Mouse (Mus musculus): ENCODE results near the gene Nckap5. TPM values are rescaled to one million over a fixed set of nuclear protein-coding genes. Genes with fewer than 3 reads are reported as not detected.
A peak's percentile ranks its signal among the peaks of the same experiment; 100 is the strongest.

Gene Nckap5
- polyA plus RNA-seq, 1 experiment, result not detected

DNA sequence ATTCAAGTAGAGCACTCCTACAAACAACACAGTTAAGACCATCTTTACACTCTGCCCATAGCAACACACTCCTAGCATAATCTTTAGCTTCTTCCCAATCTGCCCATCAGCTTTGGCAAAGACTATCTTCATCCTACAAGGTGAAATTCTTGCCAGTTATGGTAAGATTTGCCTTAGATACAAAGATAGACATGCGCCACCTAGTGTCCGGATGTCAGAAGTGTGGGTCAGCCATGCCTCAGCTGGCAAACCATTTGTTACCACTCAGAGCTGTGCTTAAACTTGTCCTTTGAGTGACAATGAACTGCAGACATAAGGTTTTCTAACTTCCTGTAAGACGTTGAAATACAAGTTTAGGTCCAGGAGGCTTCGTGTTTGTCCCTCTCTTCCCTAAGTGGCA lies 422.7 kb downstream of the Nckap5 start:
- no peak overlapping the region for H3K4me3 ChIP-seq (replicated peaks; ENCODE audit: control insufficient read depth, low read depth, low read length)
- H3K4me1 ChIP-seq (ENCODE audit: control insufficient read depth, insufficient read depth, low read length), result no peaks in the 10 kb centered on the region
- no peak for TF ChIP-seq POLR2A (IDR thresholded peaks at IDR 0.05; ENCODE audit: borderline replicate concordance, control insufficient read depth, low read depth, low read length)
- TF ChIP-seq CTCF (IDR thresholded peaks at IDR 0.05; ENCODE audit: control insufficient read depth, insufficient read depth, low read length), result peak; percentile 56; the same call in 1 of the 2 replicates
- WGBS, result 5% methylated on average over 4 of the region's 4 CpGs
- H3K27ac ChIP-seq (ENCODE audit: control insufficient read depth, insufficient read depth, low read depth, low read length, poor library complexity), result no peak overlapping the region

DNA sequence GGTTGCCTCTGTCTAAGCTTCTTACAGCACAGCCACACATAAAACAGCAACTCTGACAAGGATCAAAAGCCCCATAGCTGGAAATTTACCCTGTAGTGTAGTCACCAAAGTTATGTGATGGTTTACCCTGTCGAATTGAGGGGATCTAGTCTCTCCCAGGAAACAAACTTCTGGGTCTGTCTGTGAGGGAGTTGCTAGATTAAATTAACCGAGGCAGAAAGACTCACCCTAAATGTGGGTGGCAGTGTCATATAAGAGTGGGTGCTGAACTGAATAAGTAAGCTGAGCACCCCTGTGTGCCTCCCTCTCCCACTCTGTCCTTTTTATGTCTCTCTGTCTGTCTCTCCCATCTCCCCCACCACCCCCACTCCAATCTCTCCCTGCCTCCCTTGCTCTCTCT lies 425.1 kb downstream of the Nckap5 start:
- no peak overlapping the region for H3K4me3 ChIP-seq (replicated peaks; ENCODE audit: control insufficient read depth, low read depth, low read length)
- no peak overlapping the region for H3K27ac ChIP-seq (ENCODE audit: control insufficient read depth, insufficient read depth, low read depth, low read length, poor library complexity)
- H3K4me1 ChIP-seq (ENCODE audit: control insufficient read depth, insufficient read depth, low read length), result no peaks in the 10 kb centered on the region
- 54% methylated on average over 2 of the region's 2 CpGs for WGBS
- TF ChIP-seq CTCF (IDR thresholded peaks at IDR 0.05; ENCODE audit: control insufficient read depth, insufficient read depth, low read length) (no peak), POLR2A (IDR thresholded peaks at IDR 0.05; ENCODE audit: borderline replicate concordance, control insufficient read depth, low read depth, low read length) (no peak)

DNA sequence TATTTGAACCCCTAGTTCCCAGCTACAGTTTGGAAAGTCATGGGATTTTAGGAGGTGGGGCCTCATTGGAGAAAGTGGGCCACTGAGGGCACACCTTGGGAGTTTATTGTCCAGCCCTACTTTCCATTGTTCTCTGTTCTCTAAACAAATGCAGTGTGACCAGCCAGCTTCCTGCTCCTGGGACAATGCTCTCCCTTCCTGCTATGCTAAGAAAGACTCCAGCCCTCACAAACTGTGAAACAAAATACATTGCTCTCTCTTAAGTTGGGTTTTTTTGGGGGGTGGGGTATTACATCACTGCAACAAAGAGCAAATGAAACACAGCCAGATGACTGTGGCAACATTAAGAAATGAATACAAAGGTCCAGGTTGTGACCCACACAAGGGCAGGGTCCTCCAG lies 426.6 kb downstream of the Nckap5 start:
- Histone ChIP-seq H3K27ac (ENCODE audit: control insufficient read depth, insufficient read depth, low read depth, low read length, poor library complexity) (no peak overlapping the region), H3K4me3 (replicated peaks; ENCODE audit: control insufficient read depth, low read depth, low read length) (no peak overlapping the region), H3K4me1 (ENCODE audit: control insufficient read depth, insufficient read depth, low read length) (no peaks in the 10 kb centered on the region)
- TF ChIP-seq POLR2A (IDR thresholded peaks at IDR 0.05; ENCODE audit: borderline replicate concordance, control insufficient read depth, low read depth, low read length) (no peak), CTCF (IDR thresholded peaks at IDR 0.05; ENCODE audit: control insufficient read depth, insufficient read depth, low read length) (no peak)

DNA sequence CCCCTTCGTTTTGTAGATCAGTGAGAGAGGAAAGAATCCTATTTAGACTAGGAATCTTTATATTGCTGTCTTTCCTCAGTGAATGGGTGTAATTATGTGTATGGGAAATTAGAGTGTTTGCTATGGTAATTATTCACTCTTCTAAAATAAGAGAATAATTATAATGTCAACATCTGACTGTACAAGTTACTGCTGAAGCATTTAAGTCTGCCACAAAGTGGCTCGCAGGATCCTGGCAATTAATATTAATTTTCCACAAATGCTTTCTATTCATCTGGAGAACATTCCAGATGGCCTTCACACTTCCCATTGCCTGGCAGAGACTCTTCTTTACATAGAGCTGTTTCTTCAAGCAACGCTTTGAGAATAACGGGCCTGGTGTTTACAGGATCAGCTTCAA lies 439.4 kb downstream of the Nckap5 start:
- Histone ChIP-seq H3K4me3 (replicated peaks; ENCODE audit: control insufficient read depth, low read depth, low read length) (no peak overlapping the region), H3K4me1 (ENCODE audit: control insufficient read depth, insufficient read depth, low read length) (no peaks in the 10 kb centered on the region), H3K27ac (ENCODE audit: control insufficient read depth, insufficient read depth, low read depth, low read length, poor library complexity) (no peak overlapping the region)
- 77% methylated on average over 4 of the region's 4 CpGs for WGBS
- TF ChIP-seq CTCF (IDR thresholded peaks at IDR 0.05; ENCODE audit: control insufficient read depth, insufficient read depth, low read length), result no peak
- no peak for TF ChIP-seq POLR2A (IDR thresholded peaks at IDR 0.05; ENCODE audit: borderline replicate concordance, control insufficient read depth, low read depth, low read length)

DNA sequence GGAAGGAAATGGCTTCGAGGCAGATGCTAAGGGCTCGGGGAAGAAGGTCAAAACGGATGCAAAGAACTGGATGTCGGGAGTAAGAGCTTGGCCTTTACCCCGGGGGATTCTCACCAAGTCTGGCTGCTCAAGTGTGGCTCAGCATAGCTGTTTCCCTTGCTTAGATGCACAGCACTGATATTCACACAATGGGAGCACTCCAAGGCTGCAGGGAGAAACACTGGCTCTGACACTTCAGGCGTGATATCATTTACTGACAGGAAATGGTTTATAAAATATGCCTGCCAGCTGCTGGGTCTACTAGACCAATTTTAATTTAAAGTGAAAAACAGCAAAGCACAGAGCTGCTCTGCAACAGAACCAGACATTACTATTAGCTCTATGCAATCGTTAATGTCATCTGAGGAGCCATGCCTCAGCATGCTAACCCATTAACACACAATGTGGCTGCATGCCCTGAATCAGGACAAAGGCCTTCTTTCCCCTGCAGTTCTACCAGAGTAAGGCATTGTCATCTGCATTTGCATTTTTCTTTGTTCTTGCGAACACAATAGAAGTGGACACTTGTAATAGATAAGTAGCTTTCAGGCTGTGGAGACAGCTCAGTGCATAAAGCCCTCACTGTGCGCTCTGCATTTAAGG lies 453.1 kb downstream of the Nckap5 start:
- Histone ChIP-seq H3K4me3 (replicated peaks; ENCODE audit: control insufficient read depth, low read depth, low read length) (no peak overlapping the region), H3K27ac (ENCODE audit: control insufficient read depth, insufficient read depth, low read depth, low read length, poor library complexity) (no peak overlapping the region), H3K4me1 (ENCODE audit: control insufficient read depth, insufficient read depth, low read length) (no peaks in the 10 kb centered on the region)
- WGBS, result 35% methylated on average over 9 of the region's 9 CpGs
- TF ChIP-seq CTCF (IDR thresholded peaks at IDR 0.05; ENCODE audit: control insufficient read depth, insufficient read depth, low read length) (no peak), POLR2A (IDR thresholded peaks at IDR 0.05; ENCODE audit: borderline replicate concordance, control insufficient read depth, low read depth, low read length) (no peak)

DNA sequence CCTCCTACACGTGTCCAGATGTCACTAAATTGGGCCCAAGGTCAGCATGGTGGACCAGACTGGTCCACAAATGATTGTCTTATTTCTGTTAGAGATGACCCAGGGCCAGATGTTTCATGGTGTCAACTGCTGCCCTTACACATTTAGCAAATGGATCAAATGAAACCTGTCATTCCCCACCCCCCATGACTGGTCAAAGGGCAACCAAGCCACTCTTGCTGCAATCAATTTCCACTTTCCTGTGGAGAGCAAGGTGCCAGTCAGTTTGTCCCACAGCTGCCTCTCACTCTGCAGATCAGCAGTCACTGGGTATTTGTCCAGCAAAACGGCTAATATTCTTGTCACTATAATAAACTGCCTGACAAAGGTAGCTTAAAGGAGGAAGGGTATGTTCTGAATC lies 463.9 kb downstream of the Nckap5 start:
- WGBS, result 59% methylated on average over 2 of the region's 2 CpGs
- Histone ChIP-seq H3K4me3 (replicated peaks; ENCODE audit: control insufficient read depth, low read depth, low read length) (no peak overlapping the region), H3K4me1 (ENCODE audit: control insufficient read depth, insufficient read depth, low read length) (no peaks in the 10 kb centered on the region), H3K27ac (ENCODE audit: control insufficient read depth, insufficient read depth, low read depth, low read length, poor library complexity) (no peak overlapping the region)
- no peak for TF ChIP-seq CTCF (IDR thresholded peaks at IDR 0.05; ENCODE audit: control insufficient read depth, insufficient read depth, low read length)
- TF ChIP-seq POLR2A (IDR thresholded peaks at IDR 0.05; ENCODE audit: borderline replicate concordance, control insufficient read depth, low read depth, low read length), result no peak

DNA sequence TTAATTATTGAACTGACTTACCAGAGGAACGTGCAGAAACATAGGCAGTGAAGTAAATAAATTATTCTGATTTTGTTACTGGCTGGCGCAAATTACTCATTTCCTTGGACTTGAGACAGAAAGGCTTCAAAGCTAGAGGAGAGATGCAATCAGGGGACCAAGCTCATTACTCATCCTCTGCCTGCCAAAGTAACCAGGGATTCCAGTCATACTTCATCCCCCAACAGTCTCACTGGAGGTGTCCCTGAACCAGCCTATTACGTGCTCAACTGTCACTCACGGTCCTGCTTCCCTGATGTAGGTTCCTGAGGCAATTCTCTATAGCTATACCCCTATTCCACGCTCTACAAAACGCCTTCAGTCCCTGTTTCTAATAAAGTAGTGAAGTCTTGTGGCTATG lies 466.0 kb downstream of the Nckap5 start:
- H3K27ac ChIP-seq (ENCODE audit: control insufficient read depth, insufficient read depth, low read depth, low read length, poor library complexity), result no peak overlapping the region
- 75% methylated on average over 6 of the region's 6 CpGs for WGBS
- TF ChIP-seq POLR2A (IDR thresholded peaks at IDR 0.05; ENCODE audit: borderline replicate concordance, control insufficient read depth, low read depth, low read length), result no peak
- no peak for TF ChIP-seq CTCF (IDR thresholded peaks at IDR 0.05; ENCODE audit: control insufficient read depth, insufficient read depth, low read length)
- H3K4me1 ChIP-seq (ENCODE audit: control insufficient read depth, insufficient read depth, low read length), result no peaks in the 10 kb centered on the region
- no peak overlapping the region for H3K4me3 ChIP-seq (replicated peaks; ENCODE audit: control insufficient read depth, low read depth, low read length)

DNA sequence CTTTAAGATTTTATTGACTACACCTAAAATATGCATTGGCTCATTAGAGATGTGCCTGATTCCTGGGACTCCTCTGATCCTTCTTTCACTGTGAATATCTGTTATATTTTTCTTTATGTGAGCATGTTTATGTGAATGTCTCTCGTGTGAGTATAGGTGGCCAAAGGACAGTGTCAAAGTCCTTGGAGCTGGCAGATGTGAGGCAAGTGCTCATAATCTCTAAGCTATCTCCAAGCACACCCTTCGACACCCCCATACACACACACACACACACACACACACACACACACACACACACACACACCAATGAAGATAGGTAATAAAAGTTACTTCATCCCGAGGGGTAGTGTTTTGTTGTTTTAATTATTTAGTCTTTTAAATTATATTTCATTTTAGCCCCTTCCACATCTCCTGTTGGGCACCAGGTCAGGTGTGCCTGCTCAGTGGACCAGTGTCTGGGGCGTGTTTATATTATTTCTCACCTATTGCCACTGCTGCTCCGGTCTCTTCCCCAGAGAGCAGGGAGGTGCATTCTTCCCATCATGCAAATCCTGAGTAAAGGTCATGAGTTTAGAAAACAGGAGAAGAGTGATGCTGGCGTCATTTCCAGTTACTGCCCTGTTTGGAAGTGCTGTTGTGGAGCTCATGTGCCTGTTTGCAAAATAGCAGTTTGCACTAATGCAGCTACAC lies 469.9 kb downstream of the Nckap5 start:
- WGBS, result 77% methylated on average over 6 of the region's 6 CpGs
- no peak overlapping the region for H3K27ac ChIP-seq (ENCODE audit: control insufficient read depth, insufficient read depth, low read depth, low read length, poor library complexity)

More for the DNA sequence above, 469.9 kb downstream of the Nckap5 start:
- TF ChIP-seq CTCF (IDR thresholded peaks at IDR 0.05; ENCODE audit: control insufficient read depth, insufficient read depth, low read length), result no peak
- no peak for TF ChIP-seq POLR2A (IDR thresholded peaks at IDR 0.05; ENCODE audit: borderline replicate concordance, control insufficient read depth, low read depth, low read length)
- no peaks in the 10 kb centered on the region for H3K4me1 ChIP-seq (ENCODE audit: control insufficient read depth, insufficient read depth, low read length)
- H3K4me3 ChIP-seq (replicated peaks; ENCODE audit: control insufficient read depth, low read depth, low read length), result no peak overlapping the region
